Mouse (Mus musculus): Measurements from ENCODE around the gene Scgb1b10. TPM values are rescaled to one million over a fixed set of nuclear protein-coding genes. Genes with fewer than 3 reads are reported as not detected.

Gene Scgb1b10
- not detected in 2 replicates for polyA plus RNA-seq (2012; rRNA removed)

DNA sequence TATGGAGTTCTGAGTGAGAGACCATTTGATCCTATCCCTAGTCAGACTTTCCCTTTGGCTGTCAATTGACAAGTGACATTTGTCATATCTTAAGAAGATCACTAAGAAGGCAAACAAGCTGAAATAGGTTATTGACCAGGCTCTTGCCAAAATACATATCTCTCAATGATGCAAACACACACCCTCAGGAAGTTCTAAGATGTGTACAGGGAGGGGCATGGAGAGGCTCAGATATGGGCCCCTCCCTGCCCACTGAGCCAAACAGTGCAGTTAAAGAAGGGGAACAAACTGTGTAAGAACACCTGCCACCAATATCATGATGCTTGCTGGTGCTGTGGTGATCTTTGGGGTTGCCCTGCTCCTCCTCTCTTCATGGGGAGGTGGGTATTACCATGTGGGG is at the start of gene Scgb1b10:
Scgb1b10 (plus strand) TSS at position 301 of the 400 bp plus-strand sequence.

Other genes starting within 250 kb of the Scgb1b10 start
- not detected in 2 replicates for gene Scgb2b11, start 110.3 kb downstream of the Scgb1b10 start, polyA plus RNA-seq (2012; rRNA removed)
- not detected in 2 replicates for gene Scgb1b11, start 122.0 kb downstream of the Scgb1b10 start, polyA plus RNA-seq (2012; rRNA removed)
- gene Scgb2b12, start 226.4 kb downstream of the Scgb1b10 start, polyA plus RNA-seq (2012; rRNA removed): not detected in 2 replicates
- gene Scgb1b12, start 233.3 kb downstream of the Scgb1b10 start, polyA plus RNA-seq (2012; rRNA removed): not detected in 2 replicates